Mouse (Mus musculus) neural tube, embryonic 11.5 days (tissue): ENCODE results near the gene Scnn1a. TPM values are rescaled to one million over a fixed set of nuclear protein-coding genes. Genes with fewer than 3 reads are reported as not detected.

Source experiments
- ATAC-seq: fragments of 200-750 bp; cut with Nextera tagmentation; 2 replicates; pipeline ENCODE4 v1.8.0; 2017; ENCODE audit warnings: moderate number of reproducible peaks, mild to moderate bottlenecking, moderate TSS enrichment, moderate library complexity; ENCODE audit not compliant: insufficient read depth, low FRiP score, low TSS enrichment
- DNase-seq: peaks from one replicate; pipeline ENCODE4 v3.0.0-alpha.2; 2015; ENCODE audit warnings: low spot score
- H3K27ac ChIP-seq: fragments of 300-500 bp; sonication (generic); 2 replicates; pipeline ENCODE4 v1.5.1; 2014; ENCODE audit warnings: low read depth, mild to moderate bottlenecking, low read length
- H3K27me3 ChIP-seq: fragments of 300-500 bp; sonication (generic); 2 replicates; pipeline ENCODE4 v1.6.1; 2014; ENCODE audit warnings: mild to moderate bottlenecking, low read length, mixed read lengths; ENCODE audit not compliant: control insufficient read depth, insufficient read depth
- H3K36me3 ChIP-seq: fragments of 300-500 bp; sonication (generic); 2 replicates; pipeline ENCODE4 v1.6.1; 2014; ENCODE audit warnings: mild to moderate bottlenecking, low read length, moderate library complexity, mixed read lengths; ENCODE audit not compliant: control insufficient read depth, insufficient read depth
- H3K4me1 ChIP-seq: fragments of 300-500 bp; sonication (generic); 2 replicates; pipeline ENCODE4 v1.6.1; 2014; ENCODE audit warnings: low read length, mixed read lengths; ENCODE audit not compliant: control insufficient read depth, insufficient read depth
- H3K4me2 ChIP-seq: fragments of 300-500 bp; sonication (generic); 2 replicates; pipeline ENCODE4 v1.6.1; 2014; ENCODE audit warnings: low read depth, mild to moderate bottlenecking, moderate library complexity
- H3K4me3 ChIP-seq: fragments of 300-500 bp; sonication (generic); 2 replicates; pipeline ENCODE4 v1.5.1; 2014; ENCODE audit warnings: low read depth, low read length
- H3K9ac ChIP-seq: fragments of 300-500 bp; sonication (generic); 2 replicates; pipeline ENCODE4 v1.6.1; 2014; ENCODE audit warnings: mild to moderate bottlenecking, low read length
- H3K9me3 ChIP-seq: fragments of 300-500 bp; sonication (generic); 2 replicates; pipeline ENCODE4 v1.6.1; 2016; ENCODE audit warnings: low read length; ENCODE audit not compliant: control insufficient read depth
- WGBS: fragments of 180-500 bp; shearing (Covaris S2); extraction: QIAGEN DNeasy Blood & Tissue Kit; methylation state at CpG from one replicate; pipeline ENCODE4 v1.1.7; 2014; 5-methylcytosine and 5-hydroxymethylcytosine counted together
- polyA plus RNA-seq: library from polyadenylated mRNA; unstranded; fragments of >200 nt; fragmentation: Nextera tagmentation; extraction: Ambion mirVana; gene quantifications from 2 replicates; pipeline ENCODE4 v1.2.1, GENCODE M21; 2014

The Scnn1a gene
- polyA plus RNA-seq, 1 experiment from 2014 or later = 0.80 TPM

DNA sequence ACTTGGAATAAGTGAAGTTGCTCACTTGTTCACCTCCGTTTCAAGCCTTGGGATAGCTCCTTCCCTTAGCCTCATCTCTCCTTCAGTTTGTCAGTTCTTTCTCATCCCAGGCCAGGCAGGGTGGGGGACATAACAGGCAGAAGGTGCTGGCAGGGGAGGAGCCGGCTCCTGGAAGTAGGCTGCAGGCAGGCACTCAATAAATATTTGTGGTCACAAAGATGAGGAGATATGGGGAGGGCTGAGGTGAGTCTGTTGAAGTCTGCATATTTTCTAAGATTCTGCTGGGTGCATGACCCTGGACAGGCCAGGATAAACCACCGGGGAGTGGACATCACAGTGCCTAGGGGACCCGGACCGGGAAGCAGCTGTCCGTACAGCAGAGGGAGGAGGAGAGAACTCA lies 3.1 kb downstream of the Scnn1a start:
- WGBS = 66% methylated on average over 6 of the region's 6 CpGs
- Histone ChIP-seq H3K27ac (no peak overlapping the region), H3K4me2 (no peak overlapping the region), H3K27me3 (peaks cover 33% of the 10 kb centered on the region), H3K36me3 (no peaks in the 10 kb centered on the region), H3K9me3 (no peaks in the 10 kb centered on the region), H3K4me1 (no peaks in the 10 kb centered on the region), H3K4me3 (no peak overlapping the region), H3K9ac (no peak overlapping the region)
- DNase-seq = no peak
- no peak for ATAC-seq

GRCm38 (mm10) chr6:125325337-125325736 lies 4.9 kb downstream of the Scnn1a start:
- WGBS = 72% methylated on average over 6 of the region's 6 CpGs
- H3K27ac ChIP-seq = no peak overlapping the region
- ATAC-seq (no peak), DNase-seq (no peak)
- no peaks in the 10 kb centered on the region for H3K36me3 ChIP-seq
- H3K27me3 ChIP-seq = peaks cover 28% of the 10 kb centered on the region
- no peak overlapping the region for H3K4me3 ChIP-seq
- no peak overlapping the region for H3K9ac ChIP-seq
- H3K4me2 ChIP-seq = no peak overlapping the region
- H3K4me1 ChIP-seq = no peaks in the 10 kb centered on the region
- H3K9me3 ChIP-seq = no peaks in the 10 kb centered on the region

DNA sequence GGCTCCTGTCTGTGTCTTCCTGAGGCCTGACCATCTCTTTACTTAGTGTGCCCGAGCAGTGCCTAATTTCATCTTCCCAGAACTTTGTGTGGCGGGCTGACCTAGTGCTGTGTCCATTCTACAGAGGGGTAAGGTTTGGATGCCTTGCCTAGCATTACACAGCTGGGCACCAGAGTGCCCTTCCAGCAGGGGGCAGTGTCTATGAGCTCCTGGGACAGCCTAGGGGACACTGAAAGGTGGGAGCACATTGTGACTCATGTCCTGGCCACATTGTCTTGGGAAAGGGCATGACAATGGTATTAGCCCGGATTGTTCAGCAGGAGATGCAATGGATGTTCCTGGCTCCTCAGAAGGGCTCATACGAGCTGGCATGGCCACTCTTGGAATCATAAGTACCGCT lies 7.8 kb downstream of the Scnn1a start:
- Histone ChIP-seq H3K4me3 (no peak overlapping the region), H3K27ac (no peak overlapping the region), H3K27me3 (peaks cover under 1% of the 10 kb centered on the region), H3K36me3 (no peaks in the 10 kb centered on the region), H3K4me1 (0 out of 2 replicates have a peak, but pooled peaks cover 3% of the 10 kb centered on the region), H3K9ac (no peak overlapping the region), H3K9me3 (no peaks in the 10 kb centered on the region), H3K4me2 (no peak overlapping the region)
- ATAC-seq = no peak
- WGBS = 83% methylated on average over 5 of the region's 5 CpGs
- no peak for DNase-seq

- Histone ChIP-seq H3K4me2 (peak overlapping the region; percentile 74), H3K9ac (peak overlapping the region; percentile 65), H3K9me3 (no peaks in the 10 kb centered on the region), H3K36me3 (no peaks in the 10 kb centered on the region), H3K27me3 (no peaks in the 10 kb centered on the region), H3K4me3 (peak overlapping the region; percentile 47), H3K27ac (no peak overlapping the region), H3K4me1 (0 out of 2 replicates have a peak, but pooled peaks cover 3% of the 10 kb centered on the region)
- peak; percentile 94 for ATAC-seq
- DNase-seq = peak; percentile 86
- WGBS = 1% methylated on average over 39 of the region's 39 CpGs
Observed at GRCm38 (mm10) chr6:125330626-125331326, 10.3 kb downstream of the Scnn1a start.

DNA sequence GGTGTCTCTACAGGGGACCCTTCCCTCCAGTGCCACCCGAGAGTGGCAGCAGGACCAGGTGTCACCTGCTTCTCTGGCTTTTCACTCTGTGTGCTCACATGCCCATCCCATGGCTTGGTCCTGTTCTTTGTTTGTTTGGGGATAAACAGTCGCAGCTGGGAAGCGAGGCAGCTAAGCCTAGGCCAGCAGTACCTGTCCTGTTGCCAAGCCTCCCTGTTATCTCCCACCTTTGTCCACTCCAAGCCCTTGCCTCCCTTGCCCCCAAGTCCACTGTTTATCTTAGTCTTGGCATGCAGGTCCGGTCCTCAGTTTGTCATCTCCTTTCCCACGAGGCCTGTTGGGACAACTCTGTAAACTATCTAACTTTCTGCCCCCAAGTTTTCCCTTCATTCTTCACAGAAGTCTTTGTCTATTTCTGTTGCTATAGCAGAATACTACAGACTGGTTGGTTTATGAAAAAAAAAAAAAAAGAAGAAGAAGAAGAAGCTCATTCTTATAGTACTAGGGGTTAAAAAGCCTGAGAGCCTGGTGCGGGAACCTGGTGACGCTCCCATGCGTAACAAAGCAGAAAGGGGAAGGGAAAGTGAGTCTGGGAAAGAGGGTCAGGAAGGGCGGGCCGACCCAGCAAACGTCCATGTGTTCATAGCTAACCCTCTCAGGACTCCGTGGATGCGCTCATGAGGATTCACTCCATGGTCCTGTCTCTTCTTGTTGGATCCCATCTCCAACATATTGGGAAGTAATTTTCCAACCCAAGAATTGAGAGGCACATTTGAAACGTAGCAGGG lies 12.8 kb downstream of the Scnn1a start:
- Histone ChIP-seq H3K9ac (no peak overlapping the region), H3K36me3 (no peaks in the 10 kb centered on the region), H3K4me1 (0 out of 2 replicates have a peak, but pooled peaks cover 3% of the 10 kb centered on the region), H3K27me3 (no peaks in the 10 kb centered on the region), H3K4me2 (no peak overlapping the region), H3K9me3 (no peaks in the 10 kb centered on the region), H3K27ac (no peak overlapping the region), H3K4me3 (no peak overlapping the region)
- ATAC-seq (no peak), DNase-seq (no peak)
- 80% methylated on average over 14 of the region's 14 CpGs for WGBS

- Histone ChIP-seq H3K36me3 (no peaks in the 10 kb centered on the region), H3K27ac (no peak overlapping the region), H3K9ac (no peak overlapping the region), H3K27me3 (no peaks in the 10 kb centered on the region), H3K4me1 (0 out of 2 replicates have a peak, but pooled peaks cover 3% of the 10 kb centered on the region), H3K4me3 (no peak overlapping the region), H3K9me3 (no peaks in the 10 kb centered on the region), H3K4me2 (no peak overlapping the region)
- 66% methylated on average over 2 of the region's 2 CpGs for WGBS
- no peak for DNase-seq
- ATAC-seq = no peak
Observed at GRCm38 (mm10) chr6:125334356-125334755, 13.9 kb downstream of the Scnn1a start.

GRCm38 (mm10) chr6:125338791-125339660 lies 18.6 kb downstream of the Scnn1a start:
- no peak for DNase-seq
- ATAC-seq = no peak
- Histone ChIP-seq H3K27me3 (no peaks in the 10 kb centered on the region), H3K27ac (no peak overlapping the region), H3K4me2 (no peak overlapping the region), H3K36me3 (no peaks in the 10 kb centered on the region), H3K9ac (no peak overlapping the region), H3K4me1 (no peaks in the 10 kb centered on the region), H3K9me3 (no peaks in the 10 kb centered on the region), H3K4me3 (no peak overlapping the region)
- WGBS = 76% methylated on average over 9 of the region's 9 CpGs

- Histone ChIP-seq H3K4me1 (no peaks in the 10 kb centered on the region), H3K9ac (no peak overlapping the region), H3K27me3 (no peaks in the 10 kb centered on the region), H3K9me3 (no peaks in the 10 kb centered on the region), H3K4me3 (no peak overlapping the region), H3K36me3 (no peaks in the 10 kb centered on the region), H3K27ac (no peak overlapping the region), H3K4me2 (no peak overlapping the region)
- DNase-seq (no peak), ATAC-seq (no peak)
- WGBS = 70% methylated on average over 5 of the region's 5 CpGs
Observed at GRCm38 (mm10) chr6:125340244-125340643, 19.8 kb downstream of the Scnn1a start.
